Mouse (Mus musculus): ENCODE data around the gene Sez6l2. TPM values are rescaled to one million over a fixed set of nuclear protein-coding genes. Genes with fewer than 3 reads are reported as not detected.
A peak's percentile ranks its signal among the peaks of the same experiment; 100 is the strongest.

Gene Sez6l2
- polyA plus RNA-seq, 1 experiment = 1.2 TPM

GRCm38 (mm10) chr7:126975893-126975949 is 25.4 kb downstream of the Sez6l2 start, which contains the start of gene Cdipt:
TSS of gene Cdipt (plus strand) at chr7:126975914.
- Histone ChIP-seq H3K27ac (ENCODE audit: insufficient read depth, low read depth, low read length) (peak within 1 kb of the TSS; percentile 100), H3K27me3 (replicated peaks; ENCODE audit: control insufficient read depth, insufficient read depth, low read length) (no peaks in the 10 kb centered on the region), H3K36me3 (ENCODE audit: control insufficient read depth, insufficient read depth, low read length) (no peaks in the 10 kb centered on the region; the same call in none of the 2 replicates), H3K4me1 (ENCODE audit: control insufficient read depth, insufficient read depth, low read length) (peaks cover 4% of the 10 kb centered on the region), H3K4me3 (ENCODE audit: insufficient read depth, low read depth, low read length) (peak within 1 kb of the TSS; percentile 88)
- WGBS = 0% methylated on average over 1 of the region's 1 CpGs
- DNase-seq = no peak
- TF ChIP-seq POLR2A (IDR thresholded peaks at IDR 0.05; ENCODE audit: low read depth, low read length) (no peak), CTCF (conservative IDR thresholded peaks at IDR 0.05; ENCODE audit: insufficient read depth, insufficient read length, low read depth, low read length) (no peak)

GRCm38 (mm10) chr7:126975950-126976866 is 25.8 kb downstream of the Sez6l2 start, which contains the start of gene Cdiptos:
TSS of gene Cdiptos (minus strand) at chr7:126976098.
- no peaks in the 10 kb centered on the region; the same call in none of the 2 replicates for H3K36me3 ChIP-seq (ENCODE audit: control insufficient read depth, insufficient read depth, low read length)
- no peaks in the 10 kb centered on the region for H3K27me3 ChIP-seq (replicated peaks; ENCODE audit: control insufficient read depth, insufficient read depth, low read length)
- peak; percentile 94 for TF ChIP-seq CTCF (conservative IDR thresholded peaks at IDR 0.05; ENCODE audit: insufficient read depth, insufficient read length, low read depth, low read length)
- TF ChIP-seq POLR2A (IDR thresholded peaks at IDR 0.05; ENCODE audit: low read depth, low read length) = no peak
- peaks cover 4% of the 10 kb centered on the region for H3K4me1 ChIP-seq (ENCODE audit: control insufficient read depth, insufficient read depth, low read length)
- peak; percentile 97 for DNase-seq
- H3K27ac ChIP-seq (ENCODE audit: insufficient read depth, low read depth, low read length) = peak within 1 kb of the TSS; percentile 100
- WGBS = under 1% methylated on average over 55 of the region's 55 CpGs
- H3K4me3 ChIP-seq (ENCODE audit: insufficient read depth, low read depth, low read length) = peak within 1 kb of the TSS; percentile 88

- TF ChIP-seq CTCF (conservative IDR thresholded peaks at IDR 0.05; ENCODE audit: insufficient read depth, insufficient read length, low read depth, low read length) = no peak
- TF ChIP-seq POLR2A (IDR thresholded peaks at IDR 0.05; ENCODE audit: low read depth, low read length) = no peak
- H3K4me3 ChIP-seq (ENCODE audit: insufficient read depth, low read depth, low read length) = peak overlapping the region; percentile 88
- no peaks in the 10 kb centered on the region; the same call in none of the 2 replicates for H3K36me3 ChIP-seq (ENCODE audit: control insufficient read depth, insufficient read depth, low read length)
- DNase-seq = peak; percentile 10
- peaks cover 4% of the 10 kb centered on the region for H3K4me1 ChIP-seq (ENCODE audit: control insufficient read depth, insufficient read depth, low read length)
- H3K27ac ChIP-seq (ENCODE audit: insufficient read depth, low read depth, low read length) = peak overlapping the region; percentile 58
- no peaks in the 10 kb centered on the region for H3K27me3 ChIP-seq (replicated peaks; ENCODE audit: control insufficient read depth, insufficient read depth, low read length)
- 23% methylated on average over 14 of the region's 14 CpGs for WGBS
These were observed 26.6 kb downstream of the Sez6l2 start for GRCm38 (mm10) chr7:126976878-126977459.

- Histone ChIP-seq H3K27me3 (replicated peaks; ENCODE audit: control insufficient read depth, insufficient read depth, low read length) (no peaks in the 10 kb centered on the region), H3K27ac (ENCODE audit: insufficient read depth, low read depth, low read length) (no peak overlapping the region), H3K4me1 (ENCODE audit: control insufficient read depth, insufficient read depth, low read length) (peaks cover 4% of the 10 kb centered on the region), H3K4me3 (ENCODE audit: insufficient read depth, low read depth, low read length) (no peak overlapping the region), H3K36me3 (ENCODE audit: control insufficient read depth, insufficient read depth, low read length) (no peaks in the 10 kb centered on the region; the same call in none of the 2 replicates)
- WGBS = 85% methylated on average over 6 of the region's 6 CpGs
- TF ChIP-seq POLR2A (IDR thresholded peaks at IDR 0.05; ENCODE audit: low read depth, low read length) = no peak
- TF ChIP-seq CTCF (conservative IDR thresholded peaks at IDR 0.05; ENCODE audit: insufficient read depth, insufficient read length, low read depth, low read length) = no peak
- no peak for DNase-seq
These were observed 28.5 kb downstream of the Sez6l2 start for GRCm38 (mm10) chr7:126978841-126979240.

- no peaks in the 10 kb centered on the region for H3K27me3 ChIP-seq (replicated peaks; ENCODE audit: control insufficient read depth, insufficient read depth, low read length)
- H3K36me3 ChIP-seq (ENCODE audit: control insufficient read depth, insufficient read depth, low read length) = no peaks in the 10 kb centered on the region; the same call in none of the 2 replicates
- DNase-seq = no peak
- H3K27ac ChIP-seq (ENCODE audit: insufficient read depth, low read depth, low read length) = no peak overlapping the region
- H3K4me3 ChIP-seq (ENCODE audit: insufficient read depth, low read depth, low read length) = no peak overlapping the region
- peaks cover 4% of the 10 kb centered on the region for H3K4me1 ChIP-seq (ENCODE audit: control insufficient read depth, insufficient read depth, low read length)
- TF ChIP-seq CTCF (conservative IDR thresholded peaks at IDR 0.05; ENCODE audit: insufficient read depth, insufficient read length, low read depth, low read length) (no peak), POLR2A (IDR thresholded peaks at IDR 0.05; ENCODE audit: low read depth, low read length) (no peak)
- 83% methylated on average over 2 of the region's 2 CpGs for WGBS
These were observed 31.2 kb downstream of the Sez6l2 start for GRCm38 (mm10) chr7:126981601-126982000.

GRCm38 (mm10) chr7:126982054-126982453 is 31.7 kb downstream of the Sez6l2 start:
- Histone ChIP-seq H3K36me3 (ENCODE audit: control insufficient read depth, insufficient read depth, low read length) (no peaks in the 10 kb centered on the region; the same call in none of the 2 replicates), H3K4me3 (ENCODE audit: insufficient read depth, low read depth, low read length) (no peak overlapping the region), H3K4me1 (ENCODE audit: control insufficient read depth, insufficient read depth, low read length) (peaks cover 3% of the 10 kb centered on the region), H3K27me3 (replicated peaks; ENCODE audit: control insufficient read depth, insufficient read depth, low read length) (no peaks in the 10 kb centered on the region), H3K27ac (ENCODE audit: insufficient read depth, low read depth, low read length) (no peak overlapping the region)
- 82% methylated on average over 4 of the region's 4 CpGs for WGBS
- TF ChIP-seq POLR2A (IDR thresholded peaks at IDR 0.05; ENCODE audit: low read depth, low read length) (no peak), CTCF (conservative IDR thresholded peaks at IDR 0.05; ENCODE audit: insufficient read depth, insufficient read length, low read depth, low read length) (no peak)
- no peak for DNase-seq

GRCm38 (mm10) chr7:126983113-126983512 is 32.8 kb downstream of the Sez6l2 start:
- Histone ChIP-seq H3K27ac (ENCODE audit: insufficient read depth, low read depth, low read length) (no peak overlapping the region), H3K4me1 (ENCODE audit: control insufficient read depth, insufficient read depth, low read length) (no peaks in the 10 kb centered on the region; the same call in 1 of the 2 replicates), H3K4me3 (ENCODE audit: insufficient read depth, low read depth, low read length) (no peak overlapping the region), H3K36me3 (ENCODE audit: control insufficient read depth, insufficient read depth, low read length) (no peaks in the 10 kb centered on the region; the same call in none of the 2 replicates), H3K27me3 (replicated peaks; ENCODE audit: control insufficient read depth, insufficient read depth, low read length) (no peaks in the 10 kb centered on the region)
- TF ChIP-seq POLR2A (IDR thresholded peaks at IDR 0.05; ENCODE audit: low read depth, low read length) = no peak
- no peak for TF ChIP-seq CTCF (conservative IDR thresholded peaks at IDR 0.05; ENCODE audit: insufficient read depth, insufficient read length, low read depth, low read length)
- WGBS = 75% methylated on average over 7 of the region's 7 CpGs
- no peak for DNase-seq
